Mouse (Mus musculus) intestine, embryonic 15.5 days (tissue): ENCODE results near the gene Gm20388. TPM values are rescaled to one million over a fixed set of nuclear protein-coding genes. Genes with fewer than 3 reads are reported as not detected.
A peak's percentile ranks its signal among the peaks of the same experiment; 100 is the strongest.

ENCODE experiments used
- ATAC-seq: fragments of 200-750 bp; cut with Nextera tagmentation; 2 replicates; pipeline ENCODE4 v1.8.0; 2017; ENCODE audit warnings: moderate TSS enrichment, moderate library complexity
- H3K27ac ChIP-seq: fragments of 300-500 bp; sonication (generic); 2 replicates; pipeline ENCODE4 v1.5.1; 2015; ENCODE audit warnings: mild to moderate bottlenecking, inconsistent platforms
- H3K27me3 ChIP-seq: fragments of 300-500 bp; sonication (generic); replicated peaks from 2 replicates; pipeline ENCODE4 v1.6.1; 2015; ENCODE audit warnings: inconsistent platforms
- H3K36me3 ChIP-seq: fragments of 300-500 bp; sonication (generic); 2 replicates; pipeline ENCODE4 v1.6.1; 2015; ENCODE audit warnings: inconsistent platforms
- H3K4me1 ChIP-seq: fragments of 300-500 bp; sonication (generic); replicated peaks from 2 replicates; pipeline ENCODE4 v1.6.1; 2015; ENCODE audit warnings: inconsistent platforms
- H3K4me2 ChIP-seq: fragments of 300-500 bp; sonication (generic); replicated peaks from 2 replicates; pipeline ENCODE4 v1.6.1; 2015; ENCODE audit warnings: mild to moderate bottlenecking, inconsistent platforms
- H3K4me3 ChIP-seq: fragments of 300-500 bp; sonication (generic); replicated peaks from 2 replicates; pipeline ENCODE4 v1.5.1; 2015; ENCODE audit warnings: inconsistent platforms
- H3K9ac ChIP-seq: fragments of 300-500 bp; sonication (generic); 2 replicates; pipeline ENCODE4 v1.6.1; 2015; ENCODE audit warnings: inconsistent platforms
- H3K9me3 ChIP-seq: fragments of 300-500 bp; sonication (generic); 2 replicates; pipeline ENCODE4 v1.6.1; 2016; ENCODE audit warnings: inconsistent platforms
- WGBS: fragments of 180-500 bp; shearing (Covaris S2); methylation state at CpG from one replicate; pipeline ENCODE4 v1.1.7; 2015; 5-methylcytosine and 5-hydroxymethylcytosine counted together
- polyA plus RNA-seq: library from polyadenylated mRNA; unstranded; fragments of >200 nt; fragmentation: Nextera tagmentation; extraction: Ambion mirVana; gene quantifications from 2 replicates; pipeline ENCODE4 v1.2.1, GENCODE M21; 2015

Gene Gm20388
- polyA plus RNA-seq, 1 experiment from 2014 or later, result not detected

- Histone ChIP-seq H3K9ac (0 out of 2 replicates have a peak overlapping the region, but pooled peaks have one; percentile 13), H3K36me3 (peaks cover 17% of the 10 kb centered on the region), H3K9me3 (no peaks in the 10 kb centered on the region), H3K4me2 (no peak overlapping the region), H3K4me3 (no peak overlapping the region), H3K4me1 (peaks cover 15% of the 10 kb centered on the region), H3K27me3 (no peaks in the 10 kb centered on the region), H3K27ac (no peak overlapping the region)
- no peak for ATAC-seq
- 62% methylated on average over 12 of the region's 12 CpGs for WGBS
These were observed 4410.7 kb downstream of the Gm20388 start for GRCm38 (mm10) chr8:124321227-124321840.

GRCm38 (mm10) chr8:124323356-124323755 is 4412.7 kb downstream of the Gm20388 start:
- Histone ChIP-seq H3K36me3 (peaks cover 28% of the 10 kb centered on the region), H3K4me3 (no peak overlapping the region), H3K4me2 (no peak overlapping the region), H3K9me3 (no peaks in the 10 kb centered on the region), H3K9ac (no peak overlapping the region), H3K27me3 (no peaks in the 10 kb centered on the region), H3K27ac (no peak overlapping the region), H3K4me1 (peaks cover 8% of the 10 kb centered on the region; the same call in 1 of the 2 replicates)
- no peak for ATAC-seq
- 86% methylated on average over 14 of the region's 14 CpGs for WGBS

- Histone ChIP-seq H3K4me3 (no peak overlapping the region), H3K4me1 (no peaks in the 10 kb centered on the region), H3K9me3 (no peaks in the 10 kb centered on the region), H3K4me2 (no peak overlapping the region), H3K27ac (no peak overlapping the region), H3K27me3 (no peaks in the 10 kb centered on the region), H3K36me3 (peaks cover 36% of the 10 kb centered on the region), H3K9ac (no peak overlapping the region)
- WGBS, result 78% methylated on average over 7 of the region's 7 CpGs
- ATAC-seq, result no peak
These were observed 4417.6 kb downstream of the Gm20388 start for GRCm38 (mm10) chr8:124328259-124328658.

- 82% methylated on average over 10 of the region's 10 CpGs for WGBS
- H3K4me1 ChIP-seq, result no peaks in the 10 kb centered on the region
- ATAC-seq, result no peak
- H3K9me3 ChIP-seq, result no peaks in the 10 kb centered on the region
- H3K9ac ChIP-seq, result no peak overlapping the region
- H3K4me3 ChIP-seq, result no peak overlapping the region
- peaks cover 32% of the 10 kb centered on the region for H3K36me3 ChIP-seq
- H3K27me3 ChIP-seq, result no peaks in the 10 kb centered on the region
- H3K27ac ChIP-seq, result no peak overlapping the region
- H3K4me2 ChIP-seq, result no peak overlapping the region
These were observed 4419.0 kb downstream of the Gm20388 start for GRCm38 (mm10) chr8:124329690-124330089.

- H3K27ac ChIP-seq, result no peak overlapping the region
- H3K27me3 ChIP-seq, result no peaks in the 10 kb centered on the region
- H3K4me1 ChIP-seq, result no peaks in the 10 kb centered on the region
- WGBS, result 93% methylated on average over 2 of the region's 3 CpGs
- no peaks in the 10 kb centered on the region for H3K9me3 ChIP-seq
- no peak overlapping the region for H3K9ac ChIP-seq
- no peak for ATAC-seq
- H3K4me2 ChIP-seq, result no peak overlapping the region
- peaks cover 28% of the 10 kb centered on the region for H3K36me3 ChIP-seq
- no peak overlapping the region for H3K4me3 ChIP-seq
These were observed 4419.8 kb downstream of the Gm20388 start for GRCm38 (mm10) chr8:124330433-124330832.

- Histone ChIP-seq H3K27ac (no peak overlapping the region), H3K4me3 (no peak overlapping the region), H3K27me3 (no peaks in the 10 kb centered on the region), H3K36me3 (peaks cover 24% of the 10 kb centered on the region), H3K4me1 (no peaks in the 10 kb centered on the region), H3K9ac (no peak overlapping the region), H3K9me3 (no peaks in the 10 kb centered on the region), H3K4me2 (no peak overlapping the region)
- ATAC-seq, result no peak
- 87% methylated on average over 3 of the region's 3 CpGs for WGBS
These were observed 4420.5 kb downstream of the Gm20388 start for GRCm38 (mm10) chr8:124331094-124331493.

- no peaks in the 10 kb centered on the region for H3K27me3 ChIP-seq
- no peak overlapping the region for H3K27ac ChIP-seq
- no peak overlapping the region for H3K4me3 ChIP-seq
- no peak overlapping the region for H3K9ac ChIP-seq
- no peaks in the 10 kb centered on the region for H3K4me1 ChIP-seq
- no peak for ATAC-seq
- no peaks in the 10 kb centered on the region for H3K9me3 ChIP-seq
- no peak overlapping the region for H3K4me2 ChIP-seq
- peaks cover 29% of the 10 kb centered on the region for H3K36me3 ChIP-seq
- 82% methylated on average over 11 of the region's 11 CpGs for WGBS
These were observed 4421.1 kb downstream of the Gm20388 start for GRCm38 (mm10) chr8:124331706-124332105.

- Histone ChIP-seq H3K27me3 (no peaks in the 10 kb centered on the region), H3K4me3 (no peak overlapping the region), H3K27ac (no peak overlapping the region), H3K9ac (no peak overlapping the region), H3K4me1 (no peaks in the 10 kb centered on the region), H3K9me3 (no peaks in the 10 kb centered on the region), H3K4me2 (no peak overlapping the region), H3K36me3 (peaks cover 30% of the 10 kb centered on the region)
- WGBS, result 91% methylated on average over 13 of the region's 13 CpGs
- ATAC-seq, result no peak
These were observed 4425.7 kb downstream of the Gm20388 start for GRCm38 (mm10) chr8:124336302-124336701.

- H3K36me3 ChIP-seq, result peaks cover 26% of the 10 kb centered on the region
These were observed 4429.1 kb downstream of the Gm20388 start for GRCm38 (mm10) chr8:124339742-124340141.

GRCm38 (mm10) chr8:124340360-124341068 is 4429.9 kb downstream of the Gm20388 start:
- Histone ChIP-seq H3K36me3 (peaks cover 29% of the 10 kb centered on the region), H3K4me2 (no peak overlapping the region), H3K9ac (no peak overlapping the region), H3K4me3 (no peak overlapping the region), H3K27me3 (no peaks in the 10 kb centered on the region), H3K9me3 (no peaks in the 10 kb centered on the region), H3K4me1 (no peaks in the 10 kb centered on the region; the same call in 1 of the 2 replicates), H3K27ac (no peak overlapping the region)
- ATAC-seq, result no peak
- 83% methylated on average over 17 of the region's 17 CpGs for WGBS

More at GRCm38 (mm10) chr8:124339742-124340141, 4429.1 kb downstream of the Gm20388 start:
- no peaks in the 10 kb centered on the region for H3K27me3 ChIP-seq
- H3K4me3 ChIP-seq, result no peak overlapping the region
- no peak for ATAC-seq
- H3K4me1 ChIP-seq, result no peaks in the 10 kb centered on the region; the same call in 1 of the 2 replicates
- H3K4me2 ChIP-seq, result no peak overlapping the region
- no peak overlapping the region for H3K9ac ChIP-seq
- WGBS, result 82% methylated on average over 3 of the region's 3 CpGs
- no peaks in the 10 kb centered on the region for H3K9me3 ChIP-seq
- no peak overlapping the region for H3K27ac ChIP-seq

- no peaks in the 10 kb centered on the region for H3K9me3 ChIP-seq
- no peak overlapping the region for H3K27ac ChIP-seq
- H3K4me1 ChIP-seq, result no peaks in the 10 kb centered on the region; the same call in 1 of the 2 replicates
- no peak for ATAC-seq
- 91% methylated on average over 15 of the region's 15 CpGs for WGBS
- H3K36me3 ChIP-seq, result peaks cover 16% of the 10 kb centered on the region
- H3K27me3 ChIP-seq, result no peaks in the 10 kb centered on the region
- H3K4me2 ChIP-seq, result no peak overlapping the region
- no peak overlapping the region for H3K9ac ChIP-seq
- H3K4me3 ChIP-seq, result no peak overlapping the region
These were observed 4432.5 kb downstream of the Gm20388 start for GRCm38 (mm10) chr8:124343151-124343550.

GRCm38 (mm10) chr8:124343991-124344390 is 4433.4 kb downstream of the Gm20388 start:
- no peaks in the 10 kb centered on the region for H3K9me3 ChIP-seq
- WGBS, result 69% methylated on average over 12 of the region's 12 CpGs
- H3K4me1 ChIP-seq, result no peaks in the 10 kb centered on the region; the same call in 1 of the 2 replicates
- peak; percentile 39; the same call in 1 of the 2 replicates for ATAC-seq
- H3K27me3 ChIP-seq, result no peaks in the 10 kb centered on the region
- no peak overlapping the region for H3K4me2 ChIP-seq
- no peak overlapping the region for H3K27ac ChIP-seq
- H3K9ac ChIP-seq, result no peak overlapping the region
- H3K4me3 ChIP-seq, result no peak overlapping the region
- H3K36me3 ChIP-seq, result peaks cover 9% of the 10 kb centered on the region
